Mouse (Mus musculus) cortical plate, adult 2 months (tissue): ENCODE results near the gene A730049H05Rik. TPM values are rescaled to one million over a fixed set of nuclear protein-coding genes. Genes with fewer than 3 reads are reported as not detected.

Experiments
- H3K27ac ChIP-seq: fragments of 200-500 bp; 2 replicates; pipeline ENCODE4 v1.5.1; 2012; ENCODE audit warnings: low read length, control low read depth, inconsistent platforms; ENCODE audit not compliant: insufficient read depth
- H3K4me1 ChIP-seq: fragments of 200-500 bp; 2 replicates; pipeline ENCODE4 v1.6.1; 2011; ENCODE audit warnings: low read length; ENCODE audit not compliant: control insufficient read depth, insufficient read depth
- H3K4me3 ChIP-seq: fragments of 200-500 bp; 2 replicates; pipeline ENCODE4 v1.5.1; 2011; ENCODE audit warnings: mild to moderate bottlenecking, low read length, control low read depth; ENCODE audit not compliant: insufficient read depth
- CTCF ChIP-seq: fragments of 200-500 bp; IDR thresholded peaks from 2 replicates; pipeline ENCODE4 v1.5.1; 2011; ENCODE audit warnings: mild to moderate bottlenecking, control low read depth, low read length; ENCODE audit not compliant: insufficient read depth; ENCODE audit errors: extremely low read depth
- POLR2A ChIP-seq: fragments of 200-500 bp; IDR thresholded peaks from 2 replicates; pipeline ENCODE4 v1.6.1; 2011; ENCODE audit warnings: mild to moderate bottlenecking, low read length, control low read depth; ENCODE audit not compliant: insufficient read depth; ENCODE audit errors: extremely low read depth
- polyA plus RNA-seq: library from polyadenylated mRNA; depleted of rRNA; stranded (reverse); fragments of >200 nt; gene quantifications from 2 replicates; pipeline ENCODE4 v1.2.3, GENCODE M21; 2012

A730049H05Rik gene
- polyA plus RNA-seq, 1 experiment, result 0.08 TPM

DNA sequence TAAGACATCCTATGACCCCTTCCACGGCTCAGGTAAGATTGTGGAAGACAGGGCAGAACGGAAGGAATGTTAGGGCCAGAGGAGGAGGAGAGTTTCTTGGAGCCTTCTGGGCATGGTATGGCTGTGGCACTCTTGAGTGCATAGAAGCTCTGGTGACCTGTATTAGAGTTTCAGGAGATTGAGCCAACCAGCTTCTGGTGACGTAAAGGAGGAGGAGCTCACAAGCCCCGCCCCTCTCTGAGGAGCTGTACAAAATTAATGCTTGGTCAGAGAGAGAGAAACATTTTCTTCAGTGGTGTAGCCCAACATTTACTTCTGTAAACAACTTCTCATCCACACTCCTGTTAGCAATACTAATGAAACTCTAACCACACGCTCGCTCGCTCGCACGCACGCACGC, 13.9 kb upstream of the A730049H05Rik start:
- H3K4me1 ChIP-seq, result no peaks in the 10 kb centered on the region
- TF ChIP-seq CTCF, result no peak
- H3K27ac ChIP-seq, result no peak overlapping the region
- H3K4me3 ChIP-seq, result no peak overlapping the region

GRCm38 (mm10) chr6:92803213-92803612, 13.1 kb upstream of the A730049H05Rik start:
- no peaks in the 10 kb centered on the region for H3K4me1 ChIP-seq
- no peak overlapping the region for H3K4me3 ChIP-seq
- H3K27ac ChIP-seq, result no peak overlapping the region
- TF ChIP-seq CTCF (no peak), POLR2A (no peak)

DNA sequence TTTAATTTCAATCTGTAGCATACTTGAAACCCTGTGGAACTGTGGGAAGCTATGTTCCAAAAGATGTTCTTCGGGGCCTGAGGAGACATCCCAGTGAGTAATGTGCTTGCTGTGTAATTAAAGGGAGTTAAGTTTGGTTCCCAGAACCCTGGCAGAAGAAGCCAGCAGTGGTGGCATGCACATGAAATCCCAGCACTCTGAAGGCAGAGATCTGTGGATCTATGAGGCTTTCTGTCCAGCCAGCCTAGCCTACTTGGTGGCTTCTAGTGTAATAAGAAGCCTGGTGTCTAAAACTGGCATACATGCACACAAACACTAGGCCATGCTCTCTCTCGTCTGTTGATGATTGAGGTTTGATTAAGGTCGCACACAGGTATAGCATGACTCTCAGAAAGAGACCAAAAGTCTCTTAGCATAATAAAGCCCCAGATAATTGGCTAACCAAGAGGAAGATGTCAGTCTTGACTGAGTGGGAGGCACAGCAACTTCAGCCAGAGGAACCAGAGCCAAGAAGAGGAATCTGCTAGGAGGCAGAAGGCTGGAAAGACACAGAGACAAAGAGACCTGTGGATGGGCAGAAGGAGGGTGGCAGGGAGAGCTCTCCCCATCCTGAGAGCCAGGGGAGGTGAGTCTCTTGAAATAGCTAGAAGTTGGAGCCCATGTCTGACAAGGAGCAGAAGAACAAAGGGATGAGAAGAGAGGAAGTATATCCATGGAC, 11.9 kb upstream of the A730049H05Rik start:
- H3K4me1 ChIP-seq, result no peaks in the 10 kb centered on the region
- no peak overlapping the region for H3K27ac ChIP-seq
- H3K4me3 ChIP-seq, result no peak overlapping the region
- TF ChIP-seq CTCF (no peak), POLR2A (no peak)

- H3K4me3 ChIP-seq, result no peak overlapping the region
Observed at GRCm38 (mm10) chr6:92809818-92810217, 6.5 kb upstream of the A730049H05Rik start.

DNA sequence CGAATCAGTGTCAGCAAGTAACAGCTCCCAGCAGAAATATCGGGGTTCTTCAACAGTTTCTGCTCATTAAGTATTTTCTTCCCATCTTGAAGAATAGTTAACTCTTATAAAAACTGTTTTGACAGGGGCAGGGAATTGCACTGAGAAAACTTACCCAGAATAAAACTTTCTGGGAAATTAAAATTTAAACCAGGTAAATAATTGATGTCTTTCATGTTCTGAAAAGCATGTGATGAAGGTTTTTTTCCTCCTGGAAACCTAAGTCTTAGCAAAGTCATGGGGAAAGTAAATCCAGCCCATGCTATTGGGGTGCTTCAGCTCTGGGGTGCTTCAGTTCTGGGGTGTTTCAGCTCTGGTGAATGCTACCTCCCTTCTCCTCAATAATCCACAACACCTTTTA, 5.7 kb upstream of the A730049H05Rik start:
- Histone ChIP-seq H3K27ac (no peak overlapping the region), H3K4me3 (no peak overlapping the region), H3K4me1 (no peaks in the 10 kb centered on the region)
- no peak for TF ChIP-seq POLR2A
- TF ChIP-seq CTCF, result no peak

More at GRCm38 (mm10) chr6:92809818-92810217, 6.5 kb upstream of the A730049H05Rik start:
- no peak for TF ChIP-seq POLR2A
- no peak for TF ChIP-seq CTCF
- Histone ChIP-seq H3K4me1 (no peaks in the 10 kb centered on the region), H3K27ac (no peak overlapping the region)

- Histone ChIP-seq H3K4me3 (no peak overlapping the region), H3K27ac (no peak overlapping the region), H3K4me1 (no peaks in the 10 kb centered on the region)
- TF ChIP-seq CTCF (no peak), POLR2A (no peak)
Observed at GRCm38 (mm10) chr6:92811566-92811965, 4.7 kb upstream of the A730049H05Rik start.

- TF ChIP-seq CTCF (no peak), POLR2A (no peak)
- no peak overlapping the region for H3K27ac ChIP-seq
- no peak overlapping the region for H3K4me3 ChIP-seq
- H3K4me1 ChIP-seq, result no peaks in the 10 kb centered on the region
Observed at GRCm38 (mm10) chr6:92812702-92813370, 3.4 kb upstream of the A730049H05Rik start.

DNA sequence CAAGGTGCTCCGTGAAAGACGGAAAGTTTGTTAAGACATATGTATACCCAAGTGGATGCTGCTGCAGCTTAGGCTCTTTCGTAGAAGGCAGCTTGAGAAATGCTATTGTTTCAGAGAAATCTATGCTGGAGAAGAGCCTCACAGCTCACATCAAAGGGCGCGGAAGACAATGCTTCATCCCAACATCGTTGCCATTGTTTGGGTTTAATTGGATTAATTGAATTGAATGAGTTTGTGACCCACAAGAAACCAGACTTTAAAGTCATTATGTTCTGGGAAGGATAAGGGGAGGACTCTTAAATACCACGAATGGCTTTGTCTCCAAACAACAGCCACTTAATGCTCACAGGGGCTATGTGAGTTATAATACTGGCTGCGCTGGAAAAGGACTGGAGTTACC, 1.4 kb downstream of the A730049H05Rik start:
- no peak overlapping the region for H3K27ac ChIP-seq
- TF ChIP-seq POLR2A, result no peak
- no peak for TF ChIP-seq CTCF
- H3K4me1 ChIP-seq, result no peaks in the 10 kb centered on the region
- H3K4me3 ChIP-seq, result no peak overlapping the region

GRCm38 (mm10) chr6:92821606-92822005, 5.3 kb downstream of the A730049H05Rik start:
- no peak overlapping the region for H3K4me3 ChIP-seq
- no peak overlapping the region for H3K27ac ChIP-seq
- no peak for TF ChIP-seq POLR2A
- no peak for TF ChIP-seq CTCF
- H3K4me1 ChIP-seq, result no peaks in the 10 kb centered on the region

DNA sequence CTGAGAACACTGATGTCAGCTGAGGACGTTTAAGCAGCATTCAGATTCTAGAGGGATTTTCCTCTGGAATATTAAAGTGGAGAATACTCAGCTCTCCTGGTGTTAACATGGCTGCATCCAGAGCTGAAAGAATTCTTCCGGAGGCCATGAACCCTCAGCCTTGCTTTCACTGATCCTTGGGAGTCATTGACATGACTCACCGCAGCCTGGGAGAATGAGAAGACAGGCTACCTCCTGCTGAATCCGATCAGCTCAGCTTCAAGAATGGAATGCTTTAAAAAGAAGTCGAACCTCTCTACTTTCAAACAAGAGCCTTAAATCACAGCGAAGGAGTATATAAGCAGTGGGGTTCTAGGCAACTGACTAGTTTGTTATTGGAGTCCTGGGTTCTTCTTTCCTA, 5.7 kb downstream of the A730049H05Rik start:
- TF ChIP-seq POLR2A (no peak), CTCF (no peak)
- Histone ChIP-seq H3K4me1 (no peaks in the 10 kb centered on the region), H3K4me3 (no peak overlapping the region)

More for the DNA sequence above, 5.7 kb downstream of the A730049H05Rik start:
- no peak overlapping the region for H3K27ac ChIP-seq
